15 mouse cellular contexts compared by ENCODE assay signal in the genomic region with DNA sequence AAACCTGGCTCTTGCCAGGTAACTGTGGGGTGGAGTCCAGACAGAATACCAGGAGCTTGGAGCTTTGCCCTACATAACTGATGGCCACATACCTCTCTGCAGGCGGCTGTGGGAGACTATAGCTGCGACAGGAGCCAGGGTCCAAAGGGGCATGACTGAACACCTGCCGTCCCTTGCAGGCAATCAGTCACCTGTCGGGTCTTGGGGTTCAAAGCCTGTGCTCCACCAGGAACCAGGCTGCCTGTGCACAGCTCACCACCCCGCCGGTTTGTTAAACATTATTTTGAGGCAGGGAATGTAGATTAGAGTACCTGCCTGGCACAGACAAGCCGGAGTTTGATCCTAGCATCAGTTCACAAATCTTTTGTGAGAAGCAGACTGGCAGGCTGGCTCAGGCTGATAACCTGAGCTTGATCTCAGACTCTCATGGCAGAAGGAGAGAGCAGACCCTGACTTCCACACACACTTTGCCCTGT.
A peak's percentile ranks its signal among the peaks of the same experiment; 100 is the strongest.
DNase-seq lines count a peak whose midpoint lies in the region; ATAC-seq and TF ChIP-seq lines count a peak whose summit lies in the region.
"Had no signal": no experiment of that assay in that cellular context is flagged by ENCODE, and none has a peak within 500 bp of the region (broad histone marks: within the 10 kb centered on the region; RNA-seq: fewer than 3 reads in every experiment).

No protein-coding gene starts in this region.

- peaks cover 22% of the 10 kb centered on the region for H3K36me3 ChIP-seq in G1E (replicated peaks)

- no peaks in the 10 kb centered on the region for H3K9me3 ChIP-seq in G1E (replicated peaks)
- H3K9me3 ChIP-seq: limb, embryonic 13.5 days had no signal

- H3K4me3 ChIP-seq in G1E (ENCODE audit: low read depth, low read length) = no peak overlapping the region
- no peak overlapping the region for H3K4me3 ChIP-seq in left cerebral cortex, adult 2 months
- H3K4me3 ChIP-seq: layer of hippocampus, adult 2 months; limb, embryonic 13.5 days had no signal

- H3K27ac ChIP-seq in left cerebral cortex, adult 2 months = no peak overlapping the region
- H3K27ac ChIP-seq: layer of hippocampus, adult 2 months; limb, embryonic 13.5 days; macrophage had no signal

- no peaks in the 10 kb centered on the region for H3K27me3 ChIP-seq in G1E (ENCODE audit: insufficient read depth, low read length)
- H3K27me3 ChIP-seq: limb, embryonic 13.5 days had no signal

- no peak for TF ChIP-seq CTCF in G1E (IDR thresholded peaks at IDR 0.05; ENCODE audit: low read depth, low read length)
- TF ChIP-seq CTCF in left cerebral cortex, adult 2 months (IDR thresholded peaks at IDR 0.05) = no peak

- peak; percentile 34; the same call in 1 of the 2 replicates for ATAC-seq in G1E (ENCODE audit: extremely low read depth, insufficient number of reproducible peaks, low FRiP score, poor library complexity, severe bottlenecking)
- no peak for ATAC-seq in megakaryocyte, adult 5-6 weeks (ENCODE audit: poor library complexity, severe bottlenecking)

- H3K4me1 ChIP-seq in G1E (ENCODE audit: insufficient read depth, low read depth, low read length) = peaks cover 4% of the 10 kb centered on the region; the same call in 1 of the 2 replicates
- H3K4me1 ChIP-seq: limb, embryonic 13.5 days had no signal

- intact Hi-C loops in left cerebral cortex, adult 2 months (cut with DNase I) = no loop called here
- intact Hi-C loops in left cerebral cortex, postnatal 10 days (cut with DNase I) = no loop called here

- DNase-seq in G1E (ENCODE audit: low spot score) = no peak
- peak; percentile 20 for DNase-seq in cerebellum, adult 8-10 months
- peak; percentile 43 for DNase-seq in kidney, adult 11 months
- peak; percentile 14 to 45 for DNase-seq in kidney, postnatal 4 days
- no peak for DNase-seq in left cerebral cortex, adult 2 months (ENCODE audit: extremely low spot score in 1 of 2, low spot score in 2 of 2)
- no peak for DNase-seq in left cerebral cortex, postnatal 10 days (ENCODE audit: extremely low spot score in 1 of 2, low spot score in 2 of 2)
- DNase-seq in frontal cortex, postnatal 14 days (ENCODE audit: low spot score in 2 of 2) = no peak
- DNase-seq: adrenal gland, postnatal 25 days; embryo, embryonic 11 days; heart, postnatal 4 days; thymus, postnatal 36 days had no signal

Comparison
In these comparisons a context has a peak if more than half of its experiments do, and no peak if none do; other contexts are left out.
1. DNase-seq: peak in cerebellum, adult 8-10 months (single experiment), kidney, adult 11 months (single experiment) and kidney, postnatal 4 days (2 of 2); none in G1E (single experiment), left cerebral cortex, adult 2 months (0 of 2), left cerebral cortex, postnatal 10 days (0 of 2) and frontal cortex, postnatal 14 days (0 of 2).